Mouse (Mus musculus): Measurements from ENCODE around the gene Snrk.

Gene Snrk

GRCm38 (mm10) chr9:122107701-122108375 lies 9.2 kb upstream of the Snrk start:
- DNase-seq (ENCODE audit: low spot score in 2 of 2): no peak

GRCm38 (mm10) chr9:122109553-122110225 lies 7.4 kb upstream of the Snrk start:
- DNase-seq (ENCODE audit: low spot score in 2 of 2): no peak

- DNase-seq (ENCODE audit: low spot score in 2 of 2): no peak
Observed at GRCm38 (mm10) chr9:122110508-122110907, 6.6 kb upstream of the Snrk start.

DNA sequence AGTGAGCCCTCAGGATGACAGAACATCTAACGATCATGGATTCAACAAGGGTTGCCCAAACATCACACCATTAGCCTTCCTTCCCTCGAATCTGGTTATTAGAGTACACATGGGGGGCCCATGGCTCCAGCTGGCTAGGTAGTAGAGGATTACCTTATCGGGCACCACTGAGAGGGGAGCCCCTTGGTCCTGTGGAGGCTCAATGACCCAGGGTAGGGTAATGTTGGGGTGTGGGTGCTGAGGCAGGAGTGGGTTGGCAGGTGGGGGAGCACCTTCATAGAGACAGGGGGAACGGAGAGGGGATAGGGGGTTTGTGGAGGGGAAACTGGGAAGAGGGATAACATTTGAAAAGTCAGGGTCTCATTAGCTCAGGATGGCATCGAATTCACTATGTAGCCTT lies 6.1 kb upstream of the Snrk start:
- DNase-seq (ENCODE audit: low spot score in 2 of 2): no peak

DNA sequence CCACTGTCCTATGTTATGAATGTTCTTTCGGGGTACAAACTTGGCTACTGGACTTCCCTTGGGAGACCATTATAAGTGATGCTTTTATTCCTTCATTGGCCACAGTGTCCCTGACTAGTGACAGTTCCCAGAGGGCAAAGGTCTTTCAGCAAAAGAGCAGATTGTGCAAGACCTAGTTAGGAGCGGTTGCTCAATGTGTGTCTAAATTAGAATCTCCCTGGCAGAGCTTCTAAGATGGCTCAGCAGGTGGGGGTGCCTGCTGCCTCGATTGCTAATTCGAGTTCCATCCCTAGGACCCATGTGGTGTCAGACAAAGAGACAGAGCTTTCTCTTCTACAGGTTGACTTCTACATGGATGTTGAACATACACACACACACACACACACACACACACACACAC lies 1.5 kb upstream of the Snrk start:
- no peak for DNase-seq (ENCODE audit: low spot score in 2 of 2)

GRCm38 (mm10) chr9:122116359-122116758 lies 707 bp upstream of the Snrk start:
- DNase-seq (ENCODE audit: low spot score in 2 of 2): no peak

GRCm38 (mm10) chr9:122117692-122118529 lies 845 bp downstream of the Snrk start:
- DNase-seq (ENCODE audit: low spot score in 2 of 2): peak; percentile 9 to 24

- DNase-seq (ENCODE audit: low spot score in 2 of 2): peak in 1 of 2 experiments; percentile 24
Observed at GRCm38 (mm10) chr9:122120089-122120488, 3.0 kb downstream of the Snrk start.

GRCm38 (mm10) chr9:122122113-122122512 lies 5.0 kb downstream of the Snrk start:
- no peak for DNase-seq (ENCODE audit: low spot score in 2 of 2)

DNA sequence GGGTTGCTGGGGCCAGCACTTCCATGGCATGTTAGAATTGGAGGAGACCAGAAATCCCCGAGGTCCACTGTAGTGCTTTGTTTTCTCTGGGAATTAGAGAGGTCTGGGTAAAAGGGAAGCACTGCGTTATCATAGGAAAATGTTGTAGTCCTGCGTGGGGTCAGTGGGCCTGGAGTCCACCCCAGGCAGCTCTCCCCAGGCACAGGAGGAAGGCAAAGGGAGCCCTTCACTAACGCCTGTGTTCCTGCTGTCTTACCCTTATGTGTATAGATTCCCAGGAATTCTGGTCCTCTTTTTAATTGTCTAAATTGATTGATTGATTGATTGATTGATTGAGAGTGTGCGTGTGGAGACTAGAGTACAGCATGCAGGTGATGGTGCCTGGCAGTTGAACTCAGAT lies 6.1 kb downstream of the Snrk start:
- no peak for DNase-seq (ENCODE audit: low spot score in 2 of 2)

GRCm38 (mm10) chr9:122125723-122126290 lies 8.7 kb downstream of the Snrk start:
- DNase-seq (ENCODE audit: low spot score in 2 of 2): no peak

GRCm38 (mm10) chr9:122126790-122127189 lies 9.7 kb downstream of the Snrk start:
- no peak for DNase-seq (ENCODE audit: low spot score in 2 of 2)

DNA sequence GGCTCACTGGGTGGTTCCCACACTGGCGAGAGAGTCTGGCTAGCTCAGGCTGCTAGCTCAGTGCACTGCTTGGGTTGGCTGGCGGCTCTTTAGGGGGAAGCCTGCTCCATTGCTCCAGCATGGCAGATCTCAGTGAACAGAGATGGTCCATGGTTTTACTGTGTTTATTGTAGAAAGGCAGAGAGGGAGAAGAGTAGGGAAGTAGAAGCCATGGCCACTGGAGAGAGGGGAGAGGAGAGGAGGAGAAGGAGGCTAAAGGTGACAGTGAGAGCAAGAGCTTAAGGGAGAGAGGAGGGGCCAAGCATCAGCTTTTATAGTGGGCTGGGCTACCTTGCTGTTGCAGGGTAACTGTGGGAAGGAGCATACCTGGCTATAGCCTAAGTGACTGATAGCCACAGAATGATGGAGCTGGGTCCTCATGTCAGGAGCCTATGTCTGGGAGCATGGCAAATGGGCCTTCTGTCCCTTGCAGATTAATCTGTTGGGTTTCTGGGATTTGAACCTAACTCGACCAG lies 10.3 kb downstream of the Snrk start:
- DNase-seq (ENCODE audit: low spot score in 2 of 2): no peak

DNA sequence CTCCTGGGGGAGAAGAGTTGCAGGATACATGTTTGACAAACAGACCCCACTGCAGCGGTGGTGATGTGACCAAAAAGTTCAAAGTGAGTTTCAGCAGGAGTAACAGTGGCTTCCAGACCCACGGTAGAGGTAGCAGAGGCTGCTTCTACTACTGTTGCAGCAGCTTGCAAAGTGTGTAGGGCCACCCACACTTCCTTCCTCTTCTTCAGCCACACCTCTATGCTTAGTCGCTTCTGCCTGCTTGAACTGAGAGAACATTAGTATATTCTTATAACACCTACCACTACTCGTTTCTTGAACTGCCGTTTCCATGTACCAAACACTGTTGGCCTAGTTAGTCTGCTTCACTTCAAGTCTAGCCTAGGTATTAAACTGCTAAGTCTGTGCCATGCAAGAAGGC lies 11.6 kb downstream of the Snrk start:
- no peak for DNase-seq (ENCODE audit: low spot score in 2 of 2)

DNA sequence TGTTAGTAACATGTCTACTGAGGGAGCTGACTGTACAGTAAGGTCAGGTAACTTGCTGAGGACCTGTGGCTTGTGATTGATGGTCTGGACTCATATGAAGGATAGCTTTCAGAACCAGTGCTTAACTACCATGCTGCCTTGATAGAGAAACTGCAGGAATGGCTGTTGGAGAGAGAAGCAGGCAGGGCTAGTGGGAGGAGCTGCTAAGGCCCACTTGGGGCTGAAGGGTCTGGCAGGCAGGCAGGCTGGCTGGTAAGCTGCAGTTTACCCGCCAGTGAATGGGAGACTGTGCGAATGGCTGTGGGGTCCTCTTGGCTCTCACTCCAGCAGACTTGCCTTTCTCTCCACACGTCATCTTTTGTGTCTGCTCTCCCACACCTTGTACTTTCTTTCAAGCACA lies 13.6 kb downstream of the Snrk start:
- DNase-seq (ENCODE audit: low spot score in 2 of 2): no peak

- DNase-seq (ENCODE audit: low spot score in 2 of 2): no peak
Observed at GRCm38 (mm10) chr9:122132145-122132544, 15.1 kb downstream of the Snrk start.

GRCm38 (mm10) chr9:122135095-122135884 lies 18.2 kb downstream of the Snrk start:
- DNase-seq (ENCODE audit: low spot score in 2 of 2): no peak

DNA sequence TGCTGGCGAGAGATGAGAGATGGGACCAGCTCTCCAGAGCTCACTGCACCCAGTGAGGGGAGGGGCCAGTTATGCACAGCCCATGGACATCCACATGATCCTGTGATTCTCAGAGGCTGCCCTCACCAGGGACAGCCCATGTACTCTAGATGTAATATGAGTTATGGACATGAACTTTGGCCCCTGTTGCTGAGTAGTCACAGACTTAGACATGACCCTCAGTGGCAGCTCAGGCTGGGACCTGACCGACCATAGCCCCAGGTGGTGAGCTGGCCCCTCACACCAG lies 18.8 kb downstream of the Snrk start:
- no peak for DNase-seq (ENCODE audit: low spot score in 2 of 2)

GRCm38 (mm10) chr9:122137960-122138359 lies 20.9 kb downstream of the Snrk start:
- no peak for DNase-seq (ENCODE audit: low spot score in 2 of 2)

GRCm38 (mm10) chr9:122138371-122139029 lies 21.4 kb downstream of the Snrk start:
- no peak for DNase-seq (ENCODE audit: low spot score in 2 of 2)

DNA sequence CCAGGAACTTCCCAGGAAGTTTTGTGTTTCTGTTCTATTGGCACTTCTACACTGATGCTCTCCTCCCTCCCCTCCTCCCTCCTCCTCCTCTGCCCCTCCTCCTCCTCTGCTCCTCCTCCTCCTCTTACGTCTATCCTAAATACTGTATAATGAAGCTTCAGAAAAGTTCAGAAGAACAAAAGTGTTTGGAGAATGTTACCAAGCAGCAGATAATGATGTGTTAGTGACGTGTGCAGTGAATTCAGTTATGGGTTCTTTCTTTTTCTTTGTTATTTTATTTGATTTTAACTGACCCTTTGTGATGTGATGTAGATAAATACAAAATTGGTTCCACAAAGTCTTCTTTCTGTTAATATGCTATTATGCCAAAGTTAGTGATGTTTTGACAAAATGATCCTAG lies 22.2 kb downstream of the Snrk start:
- DNase-seq (ENCODE audit: low spot score in 2 of 2): no peak

All from frontal cortex, postnatal 25 days (tissue).